ENCODE assay signal across 21 mouse cellular contexts in the genomic region with DNA sequence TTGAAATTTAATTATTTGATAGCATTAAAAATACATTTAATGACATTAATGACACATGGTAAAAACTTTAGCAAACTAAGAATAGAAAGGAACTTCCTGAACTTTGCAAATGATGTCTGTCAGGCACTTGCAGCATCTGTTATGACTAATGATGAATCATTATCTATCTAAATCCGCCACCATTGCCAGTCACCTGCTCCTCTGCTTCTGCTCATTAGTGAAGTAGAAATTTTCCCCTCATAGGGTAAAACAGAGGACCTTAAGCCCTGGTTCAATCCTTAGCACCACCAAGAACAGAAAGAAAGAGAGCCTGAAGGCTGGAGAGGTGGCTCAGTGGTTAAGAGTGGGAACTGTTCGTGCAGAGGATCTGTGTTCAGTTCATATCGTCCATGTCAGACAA.
DNase-seq lines count a peak whose midpoint lies in the region; TF ChIP-seq lines count a peak whose summit lies in the region.
"Had no signal": no experiment of that assay in that cellular context is flagged by ENCODE, and none has a peak within 500 bp of the region (broad histone marks: within the 10 kb centered on the region; RNA-seq: fewer than 3 reads in every experiment).

No protein-coding gene starts in this region.

- H3K27ac ChIP-seq in layer of hippocampus, adult 2 months: 0 out of 2 replicates have a peak overlapping the region, but pooled peaks have one; percentile 36
- H3K27ac ChIP-seq in bone marrow macrophage, adult 2 months (ENCODE audit: insufficient read depth, low read depth, low read length): peak overlapping the region; percentile 26
- H3K27ac ChIP-seq: embryonic facial prominence, embryonic 13.5 days; forebrain, embryonic 13.5 days; gastrocnemius, adult 2 months; heart, embryonic 13.5 days had no signal

- H3K4me3 ChIP-seq in layer of hippocampus, adult 2 months: no peak overlapping the region
- no peak overlapping the region for H3K4me3 ChIP-seq in C2C12 (ENCODE audit: insufficient read depth, poor library complexity, severe bottlenecking)
- H3K4me3 ChIP-seq in bone marrow macrophage, adult 2 months (ENCODE audit: insufficient read depth, low read length): no peak overlapping the region
- H3K4me3 ChIP-seq: embryonic facial prominence, embryonic 13.5 days; forebrain, embryonic 13.5 days; gastrocnemius, adult 2 months; heart, embryonic 13.5 days had no signal

- DNase-seq in layer of hippocampus, adult 2 months (ENCODE audit: low spot score in 2 of 2): no peak
- DNase-seq in layer of hippocampus, postnatal 14 days (ENCODE audit: low spot score in 2 of 2): no peak
- no peak for DNase-seq in frontal cortex, postnatal 14 days (ENCODE audit: low spot score in 2 of 2)
- no peak for DNase-seq in thymus, postnatal 10 days (ENCODE audit: low spot score in 2 of 2)
- no peak for DNase-seq in cerebellum, adult 11 months
- DNase-seq: adrenal gland, adult 8-10 months; adrenal gland, postnatal 36 days; B cell, adult 2 months; cerebellum, adult 18-20 months; cerebellum, adult 9-11 months; cerebellum, postnatal 36 days; forebrain, postnatal 0 days; gastrocnemius, adult 2 months; gastrocnemius, postnatal 25 days; heart, adult 11 months; heart, postnatal 36 days had no signal

- no peaks in the 10 kb centered on the region for H3K79me2 ChIP-seq in C2C12 (ENCODE audit: control insufficient read depth, insufficient read depth)

- no peaks in the 10 kb centered on the region for H3K79me3 ChIP-seq in C2C12 (ENCODE audit: low read depth)

- H3K36me3 ChIP-seq in C2C12 (ENCODE audit: control insufficient read depth, insufficient read depth): no peaks in the 10 kb centered on the region
- H3K36me3 ChIP-seq: embryonic facial prominence, embryonic 13.5 days; heart, embryonic 13.5 days had no signal

- H3K27me3 ChIP-seq in C2C12 (ENCODE audit: control insufficient read depth, insufficient read depth, insufficient read length): no peaks in the 10 kb centered on the region
- H3K27me3 ChIP-seq: embryonic facial prominence, embryonic 13.5 days; forebrain, embryonic 13.5 days; heart, embryonic 13.5 days had no signal

- TF ChIP-seq CTCF in layer of hippocampus, adult 2 months (conservative IDR thresholded peaks at IDR 0.05): no peak
- no peak for TF ChIP-seq CTCF in C2C12 (IDR thresholded peaks at IDR 0.05; ENCODE audit: control insufficient read depth, insufficient read depth, insufficient read length)
- TF ChIP-seq CTCF in bone marrow macrophage, adult 2 months (IDR thresholded peaks at IDR 0.05; ENCODE audit: low read depth, low read length): no peak

- H3K4me1 ChIP-seq in bone marrow macrophage, adult 2 months (ENCODE audit: control insufficient read depth, insufficient read depth, low read length): peaks cover 22% of the 10 kb centered on the region
- H3K4me1 ChIP-seq: embryonic facial prominence, embryonic 13.5 days; heart, embryonic 13.5 days had no signal

- no peak for TF ChIP-seq POLR2A in bone marrow macrophage, adult 2 months (IDR thresholded peaks at IDR 0.05; ENCODE audit: borderline replicate concordance, low read depth, low read length)

- H3ac ChIP-seq in C2C12 (ENCODE audit: control insufficient read depth, insufficient read length, low read depth): no peak overlapping the region

TF ChIP-seq in C2C12, 6 proteins besides CTCF, POLR2A, EP300 and RAD21:
- TF ChIP-seq CEBPB (IDR thresholded peaks at IDR 0.05; ENCODE audit: low read depth) (peak; percentile 8), MAX (IDR thresholded peaks at IDR 0.05) (no peak), USF1 (IDR thresholded peaks at IDR 0.05; ENCODE audit: low read depth) (no peak), FOSL1 (IDR thresholded peaks at IDR 0.05; ENCODE audit: insufficient read depth, low read length, poor library complexity, severe bottlenecking) (no peak), MYOD1 (IDR thresholded peaks at IDR 0.05; ENCODE audit: control insufficient read depth, insufficient read length, low read depth) (peak; percentile 76), MYOG (IDR thresholded peaks at IDR 0.05; ENCODE audit: control insufficient read depth, extremely low read depth, insufficient read length) (no peak)
